13 mouse cellular contexts compared by ENCODE assay signal in the genomic region with DNA sequence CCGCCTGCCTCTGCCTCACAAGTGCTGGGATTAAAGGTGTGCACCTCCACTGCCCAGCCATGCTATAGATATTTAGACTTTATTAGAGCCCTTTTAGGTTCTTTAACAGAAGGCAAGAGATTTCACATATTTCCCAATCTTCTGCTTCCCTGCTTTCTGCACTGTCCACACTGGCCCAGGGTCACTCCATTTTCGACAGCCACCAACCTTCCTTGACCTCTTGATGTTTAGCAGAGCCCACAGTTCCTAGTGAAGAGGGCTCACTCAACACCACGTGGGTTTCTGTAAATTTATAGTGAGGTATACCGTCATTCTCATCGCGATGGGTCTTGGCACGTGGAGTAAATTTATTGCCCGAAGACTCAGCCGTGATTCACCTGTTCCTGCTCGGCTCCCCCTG. TPM values are rescaled to one million over a fixed set of nuclear protein-coding genes. Genes with fewer than 3 reads are reported as not detected.
DNase-seq lines count a peak whose midpoint lies in the region; ATAC-seq and TF ChIP-seq lines count a peak whose summit lies in the region.
"Had no signal": no experiment of that assay in that cellular context is flagged by ENCODE, and none has a peak within 500 bp of the region (broad histone marks: within the 10 kb centered on the region; RNA-seq: fewer than 3 reads in every experiment).

No protein-coding gene starts in this region.

- no peak for TF ChIP-seq EP300 in lung, postnatal 0 days (IDR thresholded peaks at IDR 0.05)

- no peak overlapping the region for H3K27ac ChIP-seq in lung, embryonic 14.5 days (ENCODE audit: low read depth)
- H3K27ac ChIP-seq in lung, postnatal 0 days (ENCODE audit: low read length): no peak overlapping the region
- no peak overlapping the region for H3K27ac ChIP-seq in limb, embryonic 10.5 days
- H3K27ac ChIP-seq in stomach, embryonic 15.5 days: no peak overlapping the region

- ATAC-seq in lung, embryonic 14.5 days (ENCODE audit: insufficient read depth): no peak
- no peak for ATAC-seq in lung, postnatal 0 days
- ATAC-seq in stomach, embryonic 15.5 days (ENCODE audit: insufficient read depth, low FRiP score, low read depth): no peak
- no peak for ATAC-seq in megakaryocyte-erythroid progenitor cell, adult 5-6 weeks (replicated peaks; ENCODE audit: low FRiP score, low TSS enrichment, poor library complexity, severe bottlenecking)

- peak; percentile 29 for DNase-seq in adrenal gland, postnatal 14 days
- DNase-seq in adrenal gland, postnatal 4 days (ENCODE audit: low spot score in 2 of 2): no peak
- no peak for DNase-seq in lung, embryonic 14.5 days
- DNase-seq in lung, postnatal 0 days (ENCODE audit: low spot score): no peak
- DNase-seq in limb, embryonic 10.5 days (ENCODE audit: low spot score): no peak
- DNase-seq in urinary bladder, postnatal 10 days (ENCODE audit: low spot score): no peak
- DNase-seq: adrenal gland, postnatal 10 days; cerebellum, adult 9-11 months; heart, postnatal 14 days; layer of hippocampus, adult 9-11 months; lung, adult 2 months had no signal

- WGBS in lung, embryonic 14.5 days: 41% methylated on average over 10 of the region's 10 CpGs
- WGBS in lung, postnatal 0 days: 44% methylated on average over 10 of the region's 10 CpGs
- WGBS in limb, embryonic 10.5 days: 53% methylated on average over 10 of the region's 10 CpGs
- WGBS in stomach, embryonic 15.5 days: 36% methylated on average over 10 of the region's 10 CpGs

- no peaks in the 10 kb centered on the region for H3K9me3 ChIP-seq in lung, embryonic 14.5 days (ENCODE audit: low read depth, low read length)
- H3K9me3 ChIP-seq in lung, postnatal 0 days (ENCODE audit: low read length): no peaks in the 10 kb centered on the region
- no peaks in the 10 kb centered on the region for H3K9me3 ChIP-seq in limb, embryonic 10.5 days (replicated peaks)
- no peaks in the 10 kb centered on the region for H3K9me3 ChIP-seq in stomach, embryonic 15.5 days

- no peaks in the 10 kb centered on the region for H3K4me1 ChIP-seq in lung, embryonic 14.5 days (ENCODE audit: insufficient read depth)
- H3K4me1 ChIP-seq in lung, postnatal 0 days (ENCODE audit: insufficient read depth, low read depth, low read length): peaks cover 8% of the 10 kb centered on the region; the same call in 1 of the 2 replicates
- H3K4me1 ChIP-seq in limb, embryonic 10.5 days: peaks cover 28% of the 10 kb centered on the region
- H3K4me1 ChIP-seq in stomach, embryonic 15.5 days: peaks cover 10% of the 10 kb centered on the region

- no peaks in the 10 kb centered on the region for H3K36me3 ChIP-seq in lung, embryonic 14.5 days (ENCODE audit: insufficient read depth)
- no peaks in the 10 kb centered on the region for H3K36me3 ChIP-seq in lung, postnatal 0 days (ENCODE audit: insufficient read depth, low read length)
- H3K36me3 ChIP-seq in limb, embryonic 10.5 days: no peaks in the 10 kb centered on the region
- no peaks in the 10 kb centered on the region for H3K36me3 ChIP-seq in stomach, embryonic 15.5 days

- H3K9ac ChIP-seq in lung, embryonic 14.5 days: no peak overlapping the region
- no peak overlapping the region for H3K9ac ChIP-seq in lung, postnatal 0 days (replicated peaks; ENCODE audit: low read depth)
- no peak overlapping the region for H3K9ac ChIP-seq in stomach, embryonic 15.5 days

- no peak overlapping the region for H3K4me3 ChIP-seq in lung, embryonic 14.5 days (ENCODE audit: low read depth, low read length)
- no peak overlapping the region for H3K4me3 ChIP-seq in lung, postnatal 0 days (ENCODE audit: low read depth, low read length)
- peak overlapping the region; percentile 34 for H3K4me3 ChIP-seq in limb, embryonic 10.5 days
- no peak overlapping the region for H3K4me3 ChIP-seq in stomach, embryonic 15.5 days (replicated peaks)

- peaks cover 2% of the 10 kb centered on the region; the same call in 1 of the 2 replicates for H3K27me3 ChIP-seq in lung, embryonic 14.5 days (ENCODE audit: insufficient read depth, low read length)
- 0 out of 2 replicates have a peak, but pooled peaks cover 13% of the 10 kb centered on the region for H3K27me3 ChIP-seq in lung, postnatal 0 days (replicated peaks; ENCODE audit: insufficient read depth, low read length)
- peaks cover 44% of the 10 kb centered on the region for H3K27me3 ChIP-seq in limb, embryonic 10.5 days (ENCODE audit: low read depth, poor library complexity, severe bottlenecking)
- peaks cover 11% of the 10 kb centered on the region for H3K27me3 ChIP-seq in stomach, embryonic 15.5 days (replicated peaks)

- peak overlapping the region; percentile 55 for H3K4me2 ChIP-seq in lung, embryonic 14.5 days
- H3K4me2 ChIP-seq in lung, postnatal 0 days (replicated peaks; ENCODE audit: low read depth, low read length): no peak overlapping the region
- peak overlapping the region; percentile 43 for H3K4me2 ChIP-seq in stomach, embryonic 15.5 days

- no peak for TF ChIP-seq CTCF in lung, embryonic 14.5 days (IDR thresholded peaks at IDR 0.05; ENCODE audit: low read depth)
- no peak for TF ChIP-seq CTCF in lung, postnatal 0 days (IDR thresholded peaks at IDR 0.05)

RNA-seq across cellular contexts. Expression of a gene that starts 23.7 kb away (rescaled TPM):
- 40.8 and 46.5 TPM in 2 replicates for total RNA-seq in adrenal gland, postnatal 14 days (2021)
- total RNA-seq in adrenal gland, postnatal 4 days (2021): 10 to 100 TPM; 43.6 to 50.6 TPM
- polyA plus RNA-seq in lung, embryonic 14.5 days (2014; fragmentation: Nextera tagmentation; extraction: Ambion mirVana): 12.3 and 12.9 TPM in 2 replicates
- 5.8 and 8.7 TPM in 2 replicates for polyA plus RNA-seq in lung, postnatal 0 days (2015; fragmentation: Nextera tagmentation; extraction: Ambion mirVana)
- polyA plus RNA-seq in limb, embryonic 10.5 days (2016; fragmentation: Nextera tagmentation; extraction: Ambion mirVana): 6.7 and 7.3 TPM in 2 replicates
- 8.9 and 9.6 TPM in 2 replicates for polyA plus RNA-seq in stomach, embryonic 15.5 days (2015; fragmentation: Nextera tagmentation; extraction: Ambion mirVana)
- 0.25 TPM in 1 of 2 replicates, not detected in the other for total RNA-seq in megakaryocyte-erythroid progenitor cell, adult 5-6 weeks (2014; fragmentation: Nextera tagmentation)
- total RNA-seq in megakaryocyte-erythroid progenitor cell, adult 5-6 weeks (2017): 0.05 TPM in 1 of 2 replicates, not detected in the other
